Mouse (Mus musculus): ENCODE measurements around the gene Mef2a.

DNA sequence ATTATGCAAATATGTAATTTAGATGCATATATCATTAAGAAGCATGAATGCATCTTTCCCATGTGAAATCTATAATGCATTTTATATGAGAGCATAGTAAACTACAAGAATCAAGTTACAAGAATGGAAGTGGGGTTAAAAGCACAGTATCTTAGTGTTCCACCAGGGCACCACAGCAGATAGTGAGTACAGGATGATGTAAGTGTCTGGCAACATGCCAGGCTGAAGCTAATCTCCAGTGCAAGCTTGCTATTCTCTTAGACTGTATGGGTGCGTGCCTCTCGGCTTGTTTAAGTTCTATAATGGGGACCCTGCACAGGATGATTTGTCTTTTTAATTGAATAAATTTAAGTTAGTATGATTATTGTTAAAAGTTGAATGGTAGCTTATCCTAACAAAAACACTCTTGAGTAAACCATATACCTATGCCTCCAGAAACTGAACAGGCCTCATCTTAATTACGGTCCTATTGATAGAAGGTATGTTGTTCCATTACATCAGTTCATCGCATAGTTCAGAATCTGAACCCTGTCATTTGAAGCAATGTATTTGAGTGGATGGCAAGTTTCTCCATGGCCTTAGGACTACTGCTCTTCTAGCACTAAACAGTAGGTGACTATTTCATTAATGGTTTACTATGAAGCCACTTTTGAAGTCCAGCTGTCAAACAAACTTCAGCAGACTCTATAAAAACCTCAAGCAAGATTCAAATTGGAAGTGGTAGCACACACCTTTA lies 112.7 kb downstream of the Mef2a start:
- TF ChIP-seq MAFK (IDR thresholded peaks at IDR 0.05; ENCODE audit: insufficient read depth, low read depth, low read length) (no peak), CHD2 (IDR thresholded peaks at IDR 0.05; ENCODE audit: low read depth, low read length) (no peak), HCFC1 (IDR thresholded peaks at IDR 0.05; ENCODE audit: borderline replicate concordance, insufficient read depth, low read length) (no peak), ZC3H11A (IDR thresholded peaks at IDR 0.05; ENCODE audit: borderline replicate concordance, low read depth, low read length) (no peak)
